Mouse (Mus musculus) neural tube, embryonic 13.5 days (tissue): Measurements from ENCODE around the gene Cacna1c. TPM values are rescaled to one million over a fixed set of nuclear protein-coding genes. Genes with fewer than 3 reads are reported as not detected.

Experiments used
- ATAC-seq: fragments of 200-750 bp; cut with Nextera tagmentation; 2 replicates; pipeline ENCODE4 v1.8.0; 2017; ENCODE audit warnings: low read depth, mild to moderate bottlenecking, moderate TSS enrichment, moderate library complexity
- H3K27ac ChIP-seq: fragments of 300-500 bp; sonication (generic); replicated peaks from 2 replicates; pipeline ENCODE4 v1.5.1; 2015; ENCODE audit warnings: moderate library complexity, mild to moderate bottlenecking, inconsistent platforms
- H3K27me3 ChIP-seq: fragments of 300-500 bp; sonication (generic); 2 replicates; pipeline ENCODE4 v1.6.1; 2015; ENCODE audit warnings: mild to moderate bottlenecking, inconsistent platforms
- H3K36me3 ChIP-seq: fragments of 300-500 bp; sonication (generic); 2 replicates; pipeline ENCODE4 v1.6.1; 2015; ENCODE audit warnings: mild to moderate bottlenecking, inconsistent platforms
- H3K4me1 ChIP-seq: fragments of 300-500 bp; sonication (generic); replicated peaks from 2 replicates; pipeline ENCODE4 v1.6.1; 2015; ENCODE audit warnings: inconsistent platforms
- H3K4me2 ChIP-seq: fragments of 300-500 bp; sonication (generic); 2 replicates; pipeline ENCODE4 v1.6.1; 2015; ENCODE audit warnings: inconsistent platforms, mild to moderate bottlenecking, moderate library complexity
- H3K4me3 ChIP-seq: fragments of 300-500 bp; sonication (generic); 2 replicates; pipeline ENCODE4 v1.5.1; 2015; ENCODE audit warnings: mild to moderate bottlenecking, inconsistent platforms
- H3K9ac ChIP-seq: fragments of 300-500 bp; sonication (generic); 2 replicates; pipeline ENCODE4 v1.6.1; 2015; ENCODE audit warnings: moderate library complexity, mild to moderate bottlenecking, inconsistent platforms
- H3K9me3 ChIP-seq: fragments of 300-500 bp; sonication (generic); 2 replicates; pipeline ENCODE4 v1.6.1; 2016; ENCODE audit warnings: inconsistent platforms
- WGBS: fragments of 180-500 bp; shearing (Covaris S2); methylation state at CpG from one replicate; pipeline ENCODE4 v1.1.7; 2015; 5-methylcytosine and 5-hydroxymethylcytosine counted together
- polyA plus RNA-seq: library from polyadenylated mRNA; unstranded; fragments of >200 nt; fragmentation: Nextera tagmentation; extraction: Ambion mirVana; gene quantifications from 2 replicates; pipeline ENCODE4 v1.2.1, GENCODE M21; 2015

Cacna1c gene
- polyA plus RNA-seq, 1 experiment from 2014 or later, result 5.0 TPM

GRCm38 (mm10) chr6:118963283-118963682 lies 232.9 kb downstream of the Cacna1c start:
- Histone ChIP-seq H3K27ac (no peak overlapping the region), H3K4me3 (no peak overlapping the region), H3K4me2 (no peak overlapping the region), H3K9me3 (no peaks in the 10 kb centered on the region), H3K9ac (no peak overlapping the region), H3K4me1 (peaks cover 12% of the 10 kb centered on the region), H3K36me3 (no peaks in the 10 kb centered on the region), H3K27me3 (no peaks in the 10 kb centered on the region)
- WGBS, result 72% methylated on average over 5 of the region's 5 CpGs
- ATAC-seq, result no peak

- Histone ChIP-seq H3K4me2 (no peak overlapping the region), H3K4me3 (no peak overlapping the region), H3K27ac (no peak overlapping the region), H3K9me3 (no peaks in the 10 kb centered on the region), H3K4me1 (0 out of 2 replicates have a peak, but pooled peaks cover 5% of the 10 kb centered on the region), H3K9ac (no peak overlapping the region), H3K27me3 (no peaks in the 10 kb centered on the region), H3K36me3 (no peaks in the 10 kb centered on the region)
- WGBS, result 94% methylated on average over 9 of the region's 9 CpGs
- ATAC-seq, result no peak
Measured at GRCm38 (mm10) chr6:118958529-118958928, 237.7 kb downstream of the Cacna1c start.

GRCm38 (mm10) chr6:118956234-118956633 lies 240.0 kb downstream of the Cacna1c start:
- Histone ChIP-seq H3K4me2 (no peak overlapping the region), H3K27me3 (no peaks in the 10 kb centered on the region), H3K9ac (no peak overlapping the region), H3K9me3 (no peaks in the 10 kb centered on the region), H3K36me3 (no peaks in the 10 kb centered on the region), H3K4me3 (no peak overlapping the region), H3K27ac (no peak overlapping the region), H3K4me1 (no peaks in the 10 kb centered on the region)
- no peak for ATAC-seq
- 80% methylated on average over 4 of the region's 4 CpGs for WGBS

GRCm38 (mm10) chr6:118955777-118956176 lies 240.4 kb downstream of the Cacna1c start:
- no peak for ATAC-seq
- H3K9ac ChIP-seq, result no peak overlapping the region
- H3K36me3 ChIP-seq, result no peaks in the 10 kb centered on the region
- H3K9me3 ChIP-seq, result no peaks in the 10 kb centered on the region
- no peaks in the 10 kb centered on the region for H3K4me1 ChIP-seq
- H3K27me3 ChIP-seq, result no peaks in the 10 kb centered on the region
- H3K4me2 ChIP-seq, result no peak overlapping the region
- no peak overlapping the region for H3K27ac ChIP-seq
- H3K4me3 ChIP-seq, result no peak overlapping the region

GRCm38 (mm10) chr6:118954988-118955554 lies 241.1 kb downstream of the Cacna1c start:
- H3K9me3 ChIP-seq, result no peaks in the 10 kb centered on the region
- H3K27me3 ChIP-seq, result no peaks in the 10 kb centered on the region
- no peak for ATAC-seq
- WGBS, result 94% methylated on average over 7 of the region's 7 CpGs
- no peaks in the 10 kb centered on the region for H3K36me3 ChIP-seq
- H3K4me1 ChIP-seq, result no peaks in the 10 kb centered on the region; the same call in 1 of the 2 replicates
- no peak overlapping the region for H3K9ac ChIP-seq
- H3K27ac ChIP-seq, result no peak overlapping the region
- no peak overlapping the region for H3K4me3 ChIP-seq
- no peak overlapping the region for H3K4me2 ChIP-seq

- Histone ChIP-seq H3K4me3 (no peak overlapping the region), H3K27ac (no peak overlapping the region), H3K36me3 (no peaks in the 10 kb centered on the region), H3K4me1 (no peaks in the 10 kb centered on the region; the same call in 1 of the 2 replicates), H3K4me2 (no peak overlapping the region), H3K9ac (no peak overlapping the region), H3K9me3 (no peaks in the 10 kb centered on the region), H3K27me3 (no peaks in the 10 kb centered on the region)
- WGBS, result 84% methylated on average over 9 of the region's 9 CpGs
- ATAC-seq, result no peak
Measured at GRCm38 (mm10) chr6:118952377-118952776, 243.8 kb downstream of the Cacna1c start.

- Histone ChIP-seq H3K36me3 (no peaks in the 10 kb centered on the region), H3K27ac (no peak overlapping the region), H3K9me3 (no peaks in the 10 kb centered on the region), H3K9ac (no peak overlapping the region), H3K4me2 (no peak overlapping the region), H3K4me1 (no peaks in the 10 kb centered on the region; the same call in 1 of the 2 replicates), H3K27me3 (no peaks in the 10 kb centered on the region), H3K4me3 (no peak overlapping the region)
- no peak for ATAC-seq
- 64% methylated on average over 13 of the region's 13 CpGs for WGBS
Measured at GRCm38 (mm10) chr6:118950190-118950589, 246.0 kb downstream of the Cacna1c start.

- Histone ChIP-seq H3K4me2 (no peak overlapping the region), H3K4me1 (no peaks in the 10 kb centered on the region; the same call in 1 of the 2 replicates), H3K4me3 (no peak overlapping the region), H3K36me3 (no peaks in the 10 kb centered on the region), H3K9ac (no peak overlapping the region), H3K27me3 (no peaks in the 10 kb centered on the region), H3K9me3 (no peaks in the 10 kb centered on the region), H3K27ac (no peak overlapping the region)
- no peak for ATAC-seq
- 89% methylated on average over 8 of the region's 8 CpGs for WGBS
Measured at GRCm38 (mm10) chr6:118947286-118947685, 248.9 kb downstream of the Cacna1c start.

- H3K9ac ChIP-seq, result no peak overlapping the region
- no peaks in the 10 kb centered on the region for H3K9me3 ChIP-seq
- no peak for ATAC-seq
- H3K4me3 ChIP-seq, result no peak overlapping the region
- H3K36me3 ChIP-seq, result no peaks in the 10 kb centered on the region
- H3K27ac ChIP-seq, result no peak overlapping the region
- no peak overlapping the region for H3K4me2 ChIP-seq
- no peaks in the 10 kb centered on the region; the same call in 1 of the 2 replicates for H3K4me1 ChIP-seq
- WGBS, result 86% methylated on average over 6 of the region's 6 CpGs
- no peaks in the 10 kb centered on the region for H3K27me3 ChIP-seq
Measured at GRCm38 (mm10) chr6:118946660-118947059, 249.6 kb downstream of the Cacna1c start.

- Histone ChIP-seq H3K9ac (no peak overlapping the region), H3K4me2 (no peak overlapping the region), H3K27me3 (no peaks in the 10 kb centered on the region), H3K4me1 (peaks cover 7% of the 10 kb centered on the region), H3K4me3 (no peak overlapping the region), H3K9me3 (no peaks in the 10 kb centered on the region), H3K36me3 (no peaks in the 10 kb centered on the region), H3K27ac (no peak overlapping the region)
- WGBS, result 90% methylated on average over 4 of the region's 4 CpGs
- no peak for ATAC-seq
Measured at GRCm38 (mm10) chr6:118944093-118944492, 252.1 kb downstream of the Cacna1c start.

GRCm38 (mm10) chr6:118941816-118942215 lies 254.4 kb downstream of the Cacna1c start:
- no peak for ATAC-seq
- no peaks in the 10 kb centered on the region for H3K36me3 ChIP-seq
- no peak overlapping the region for H3K4me2 ChIP-seq
- H3K9ac ChIP-seq, result no peak overlapping the region
- no peak overlapping the region for H3K4me3 ChIP-seq
- no peak overlapping the region for H3K27ac ChIP-seq
- WGBS, result 86% methylated on average over 4 of the region's 4 CpGs
- H3K27me3 ChIP-seq, result no peaks in the 10 kb centered on the region
- no peaks in the 10 kb centered on the region for H3K9me3 ChIP-seq
- peaks cover 19% of the 10 kb centered on the region for H3K4me1 ChIP-seq

- no peak for ATAC-seq
Measured at GRCm38 (mm10) chr6:118941036-118941435, 255.2 kb downstream of the Cacna1c start.

GRCm38 (mm10) chr6:118939626-118940025 lies 256.6 kb downstream of the Cacna1c start:
- no peaks in the 10 kb centered on the region for H3K9me3 ChIP-seq
- H3K4me1 ChIP-seq, result peaks cover 29% of the 10 kb centered on the region
- no peak for ATAC-seq
- H3K27me3 ChIP-seq, result no peaks in the 10 kb centered on the region
- no peak overlapping the region for H3K9ac ChIP-seq
- no peak overlapping the region for H3K4me3 ChIP-seq
- no peak overlapping the region for H3K4me2 ChIP-seq
- no peaks in the 10 kb centered on the region for H3K36me3 ChIP-seq
- 92% methylated on average over 8 of the region's 8 CpGs for WGBS
- H3K27ac ChIP-seq, result no peak overlapping the region

More at GRCm38 (mm10) chr6:118941036-118941435, 255.2 kb downstream of the Cacna1c start:
- Histone ChIP-seq H3K4me1 (peaks cover 24% of the 10 kb centered on the region), H3K27me3 (no peaks in the 10 kb centered on the region), H3K9me3 (no peaks in the 10 kb centered on the region), H3K4me3 (no peak overlapping the region), H3K9ac (no peak overlapping the region), H3K27ac (no peak overlapping the region), H3K4me2 (no peak overlapping the region), H3K36me3 (no peaks in the 10 kb centered on the region)
- 95% methylated on average over 3 of the region's 3 CpGs for WGBS
